Mouse (Mus musculus) adipose tissue, adult 10 weeks (tissue): ENCODE measurements around the gene Rap1gds1. TPM values are rescaled to one million over a fixed set of nuclear protein-coding genes. Genes with fewer than 3 reads are reported as not detected.

Source experiments
- polyA plus RNA-seq: library from polyadenylated mRNA; stranded (reverse); fragments of 350-450 nt; fragmentation: Illumina TruSeq; extraction: RNeasy Lipid Tissue Mini Kit (QIAGEN cat#74804); gene quantifications from one replicate; pipeline ENCODE4 v1.2.3, GENCODE M21; 2014; ENCODE audit warnings: low read depth, low replicate concordance

Rap1gds1 gene
- polyA plus RNA-seq = 36.2 TPM

GRCm38 (mm10) chr3:139074484-139075211 lies at the start of gene Rap1gds1:
TSS of gene Rap1gds1 (minus strand) at chr3:139075201.

Other genes starting within 250 kb of the Rap1gds1 start
- 0.48 TPM for gene Stpg2, start 130.5 kb upstream of the Rap1gds1 start, polyA plus RNA-seq